Mouse (Mus musculus): ENCODE measurements around the gene Clcn6. TPM values are rescaled to one million over a fixed set of nuclear protein-coding genes. Genes with fewer than 3 reads are reported as not detected.

Clcn6 gene
- total RNA-seq, 2 experiments from 2014 or later: 70.9 to 73.9 TPM

GRCm38 (mm10) chr4:148041611-148042191 lies 3.1 kb upstream of the Clcn6 start:
- DNase-seq (ENCODE audit: extremely low spot score in 1 of 2, low spot score in 1 of 2): no peak

GRCm38 (mm10) chr4:148040933-148041610 lies 2.5 kb upstream of the Clcn6 start:
- no peak for DNase-seq (ENCODE audit: extremely low spot score in 1 of 2, low spot score in 1 of 2)

GRCm38 (mm10) chr4:148040029-148040830 lies 1.6 kb upstream of the Clcn6 start:
- DNase-seq (ENCODE audit: extremely low spot score in 1 of 2, low spot score in 1 of 2): no peak

GRCm38 (mm10) chr4:148039254-148040028 lies 820 bp upstream of the Clcn6 start:
- no peak for DNase-seq (ENCODE audit: extremely low spot score in 1 of 2, low spot score in 1 of 2)

- no peak for DNase-seq (ENCODE audit: extremely low spot score in 1 of 2, low spot score in 1 of 2)
Measured at GRCm38 (mm10) chr4:148038079-148038599, 482 bp downstream of the Clcn6 start.

- DNase-seq (ENCODE audit: extremely low spot score in 1 of 2, low spot score in 1 of 2): no peak
Measured at GRCm38 (mm10) chr4:148035440-148035839, 3.2 kb downstream of the Clcn6 start.

GRCm38 (mm10) chr4:148033858-148034410 lies 4.7 kb downstream of the Clcn6 start:
- DNase-seq (ENCODE audit: extremely low spot score in 1 of 2, low spot score in 1 of 2): no peak

- no peak for DNase-seq (ENCODE audit: extremely low spot score in 1 of 2, low spot score in 1 of 2)
Measured at GRCm38 (mm10) chr4:148030506-148030905, 8.1 kb downstream of the Clcn6 start.

GRCm38 (mm10) chr4:148029297-148029696 lies 9.3 kb downstream of the Clcn6 start:
- DNase-seq (ENCODE audit: extremely low spot score in 1 of 2, low spot score in 1 of 2): no peak

GRCm38 (mm10) chr4:148024003-148024402 lies 14.6 kb downstream of the Clcn6 start:
- DNase-seq (ENCODE audit: extremely low spot score in 1 of 2, low spot score in 1 of 2): no peak

- DNase-seq (ENCODE audit: extremely low spot score in 1 of 2, low spot score in 1 of 2): no peak
Measured at GRCm38 (mm10) chr4:148018410-148018809, 20.2 kb downstream of the Clcn6 start.

GRCm38 (mm10) chr4:148016981-148017380 lies 21.6 kb downstream of the Clcn6 start:
- DNase-seq (ENCODE audit: extremely low spot score in 1 of 2, low spot score in 1 of 2): no peak

- DNase-seq (ENCODE audit: extremely low spot score in 1 of 2, low spot score in 1 of 2): no peak
Measured at GRCm38 (mm10) chr4:148015418-148015817, 23.2 kb downstream of the Clcn6 start.

GRCm38 (mm10) chr4:148012216-148012615 lies 26.4 kb downstream of the Clcn6 start:
- no peak for DNase-seq (ENCODE audit: extremely low spot score in 1 of 2, low spot score in 1 of 2)

- no peak for DNase-seq (ENCODE audit: extremely low spot score in 1 of 2, low spot score in 1 of 2)
Measured at GRCm38 (mm10) chr4:148011332-148011731, 27.3 kb downstream of the Clcn6 start.

- no peak for DNase-seq (ENCODE audit: extremely low spot score in 1 of 2, low spot score in 1 of 2)
Measured at GRCm38 (mm10) chr4:148009641-148010040, 29.0 kb downstream of the Clcn6 start.

GRCm38 (mm10) chr4:148008412-148008811 lies 30.2 kb downstream of the Clcn6 start:
- peak; percentile 44 to 65 for DNase-seq (ENCODE audit: extremely low spot score in 1 of 2, low spot score in 1 of 2)

- DNase-seq (ENCODE audit: extremely low spot score in 1 of 2, low spot score in 1 of 2): no peak
Measured at GRCm38 (mm10) chr4:148004361-148004760, 34.3 kb downstream of the Clcn6 start.

- no peak for DNase-seq (ENCODE audit: extremely low spot score in 1 of 2, low spot score in 1 of 2)
Measured at GRCm38 (mm10) chr4:148001866-148002265, 36.8 kb downstream of the Clcn6 start.
